Mouse (Mus musculus) MEL (cell line): ENCODE results near the gene Slc4a1.

Experiments used
- BHLHE40 ChIP-seq: IDR thresholded peaks from 2 replicates; pipeline ENCODE4 v1.6.1; 2012; ENCODE audit warnings: low read depth, mild to moderate bottlenecking, inconsistent platforms, low read length, improper control_type of control experiment, borderline replicate concordance
- CTCF ChIP-seq, 3 experiments: IDR thresholded peaks in 2 of 3; conservative IDR thresholded peaks in 1 of 3; 2 replicates each; pipeline ENCODE4 v1.5.1; 2011 to 2012; ENCODE audit warnings: low read length in 3 of 3, low read depth in 2 of 3, mild to moderate bottlenecking in 2 of 3, improper control_type of control experiment in 1 of 3, inconsistent platforms in 1 of 3, mixed read lengths in 1 of 3, moderate library complexity in 1 of 3; ENCODE audit not compliant: control insufficient read depth in 1 of 3, insufficient read depth in 1 of 3, poor library complexity in 1 of 3, severe bottlenecking in 1 of 3
- EP300 ChIP-seq, 2 experiments: IDR thresholded peaks; 2 replicates each; pipeline ENCODE4 v1.6.1; 2011; ENCODE audit warnings: improper control_type of control experiment in 2 of 2, low read length in 2 of 2, low read depth in 1 of 2, mild to moderate bottlenecking in 1 of 2
- KAT2A ChIP-seq: conservative IDR thresholded peaks from 2 replicates; pipeline ENCODE4 v1.6.1; 2012; ENCODE audit warnings: low read depth, low read length, improper control_type of control experiment, inconsistent platforms
- MAFK ChIP-seq: IDR thresholded peaks from 2 replicates; pipeline ENCODE4 v1.6.1; 2011; ENCODE audit warnings: low read depth, mild to moderate bottlenecking, low read length, improper control_type of control experiment, borderline replicate concordance
- MXI1 ChIP-seq: IDR thresholded peaks from 2 replicates; pipeline ENCODE4 v1.6.1; 2011; ENCODE audit warnings: mild to moderate bottlenecking, low read depth, low read length, improper control_type of control experiment
- NELFE ChIP-seq: IDR thresholded peaks from 2 replicates; pipeline ENCODE4 v1.6.1; 2011; ENCODE audit warnings: low read depth, low read length, improper control_type of control experiment
- POLR2A ChIP-seq, 2 experiments: IDR thresholded peaks; 2 replicates each; pipeline ENCODE4 v1.6.1; 2011 to 2012; ENCODE audit warnings: low read length in 2 of 2, mild to moderate bottlenecking in 2 of 2, control low read depth in 1 of 2, improper control_type of control experiment in 1 of 2, low read depth in 1 of 2, moderate library complexity in 1 of 2; ENCODE audit not compliant: control insufficient read depth in 1 of 2, insufficient read depth in 1 of 2, poor library complexity in 1 of 2
- POLR2AphosphoS5 ChIP-seq: IDR thresholded peaks from 2 replicates; pipeline ENCODE4 v1.6.1; 2012; ENCODE audit warnings: low read depth, borderline replicate concordance, mild to moderate bottlenecking, inconsistent platforms, low read length, moderate library complexity, mixed read lengths
- SMC3 ChIP-seq: IDR thresholded peaks from 2 replicates; pipeline ENCODE4 v1.6.1; 2011; ENCODE audit warnings: low read depth, low read length, improper control_type of control experiment
- TBP ChIP-seq: IDR thresholded peaks from 2 replicates; pipeline ENCODE4 v1.8.0; 2011; ENCODE audit warnings: low read depth, low read length, improper control_type of control experiment
- TCF12 ChIP-seq: IDR thresholded peaks from 2 replicates; pipeline ENCODE4 v1.6.1; 2014; ENCODE audit warnings: low read depth, mild to moderate bottlenecking, inconsistent platforms, low read length, improper control_type of control experiment, moderate library complexity

DNA sequence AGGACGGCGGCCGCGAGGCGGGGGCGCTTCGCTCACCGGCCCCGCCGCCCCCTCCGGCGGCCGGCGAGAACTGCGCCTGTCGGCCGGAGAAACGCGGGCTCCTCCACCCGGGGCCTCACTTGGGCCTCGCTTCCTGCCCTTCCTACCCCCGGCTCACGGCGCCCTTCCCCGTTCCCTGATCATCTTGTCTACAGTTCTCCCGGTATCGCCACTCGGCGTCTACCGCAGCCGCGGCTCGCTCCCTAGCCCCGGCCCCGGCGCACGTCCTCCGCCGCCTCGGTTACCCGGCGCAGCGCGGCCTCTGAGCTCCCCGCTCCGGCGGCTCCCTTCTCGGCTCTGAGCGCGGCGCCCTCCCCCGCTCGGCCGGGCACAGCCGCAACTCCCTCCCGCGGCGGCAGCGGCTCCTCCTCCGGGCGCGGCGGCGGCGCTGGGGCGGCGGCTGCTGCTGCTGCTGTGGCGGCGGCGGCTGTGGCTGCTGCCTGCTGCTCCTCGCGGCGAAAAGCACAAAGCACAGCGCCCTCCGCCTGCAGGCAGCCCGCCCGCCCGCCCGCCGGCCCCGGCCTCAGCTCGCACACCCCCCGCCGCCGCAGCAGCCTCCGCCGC lies 48.6 kb downstream of the Slc4a1 start:
- TF ChIP-seq MAFK (no peak), CTCF (IDR thresholded peaks at IDR 0.05 in 2 of 3, conservative IDR thresholded peaks at IDR 0.05 in 1 of 3; ENCODE audit: control insufficient read depth in 1 of 3, insufficient read depth in 1 of 3, low read depth in 2 of 3, low read length in 3 of 3, poor library complexity in 1 of 3, severe bottlenecking in 1 of 3) (no peak; a peak in 1 of 6 replicates), POLR2AphosphoS5 (no peak), BHLHE40 (no peak), TCF12 (peak; percentile 30; the same call in 1 of the 2 replicates), POLR2A (IDR thresholded peaks at IDR 0.05; ENCODE audit: control insufficient read depth in 1 of 2, insufficient read depth in 1 of 2, low read depth in 1 of 2, low read length in 2 of 2, poor library complexity in 1 of 2) (no peak), EP300 (IDR thresholded peaks at IDR 0.05; ENCODE audit: low read depth in 1 of 2, low read length in 2 of 2) (no peak), TBP (no peak), NELFE (no peak), SMC3 (no peak), MXI1 (no peak), KAT2A (no peak)
